Mouse (Mus musculus) heart, adult 2 months (tissue): ENCODE results near the gene Lars2.

Source experiments
- CTCF ChIP-seq: fragments of 200-600 bp; IDR thresholded peaks from 2 replicates; pipeline ENCODE4 v1.8.1; 2022; ENCODE audit warnings: antibody characterized with exemption, mild to moderate bottlenecking, moderate library complexity
- EP300 ChIP-seq: fragments of 200-500 bp; IDR thresholded peaks from 2 replicates; pipeline ENCODE4 v1.6.1; 2011; ENCODE audit warnings: low read depth, low read length, control low read depth; ENCODE audit not compliant: insufficient read depth
- POLR2A ChIP-seq: fragments of 200-500 bp; IDR thresholded peaks from 2 replicates; pipeline ENCODE4 v1.6.1; 2011; ENCODE audit warnings: mild to moderate bottlenecking, low read depth, low read length, control low read depth; ENCODE audit not compliant: insufficient read depth

- TF ChIP-seq EP300 (no peak), CTCF (no peak), POLR2A (no peak)
Measured at GRCm38 (mm10) chr9:123329831-123330230, 36.9 kb upstream of the Lars2 start.
